Mouse (Mus musculus) kidney, adult 2 months (tissue): ENCODE measurements around the gene Ssbp3. TPM values are rescaled to one million over a fixed set of nuclear protein-coding genes. Genes with fewer than 3 reads are reported as not detected.

Experiments used
- DNase-seq: peaks from one replicate; pipeline ENCODE4 v3.0.0; 2021
- H3K27ac ChIP-seq: fragments of 200-500 bp; 2 replicates; pipeline ENCODE4 v1.5.1; 2012; ENCODE audit warnings: low read depth, low read length, control low read depth, inconsistent platforms; ENCODE audit not compliant: insufficient read depth
- H3K27me3 ChIP-seq: fragments of 200-500 bp; replicated peaks from 2 replicates; pipeline ENCODE4 v1.6.1; 2012; ENCODE audit warnings: mild to moderate bottlenecking, moderate library complexity, low read length, inconsistent platforms; ENCODE audit not compliant: control insufficient read depth, insufficient read depth
- H3K36me3 ChIP-seq: fragments of 200-500 bp; 2 replicates; pipeline ENCODE4 v1.6.1; 2012; ENCODE audit warnings: mild to moderate bottlenecking, moderate library complexity, low read length, inconsistent platforms; ENCODE audit not compliant: control insufficient read depth, insufficient read depth
- H3K4me1 ChIP-seq: fragments of 200-500 bp; 2 replicates; pipeline ENCODE4 v1.6.1; 2011; ENCODE audit warnings: low read length; ENCODE audit not compliant: control insufficient read depth, insufficient read depth
- H3K4me3 ChIP-seq: fragments of 200-500 bp; 2 replicates; pipeline ENCODE4 v1.5.1; 2011; ENCODE audit warnings: mild to moderate bottlenecking, low read depth, low read length, control low read depth; ENCODE audit not compliant: insufficient read depth
- CTCF ChIP-seq: fragments of 200-500 bp; conservative IDR thresholded peaks from 2 replicates; pipeline ENCODE4 v1.5.1; 2011; ENCODE audit warnings: low read depth, mild to moderate bottlenecking, control low read depth, low read length, moderate library complexity, mixed read lengths; ENCODE audit not compliant: insufficient read depth, insufficient read length
- POLR2A ChIP-seq: fragments of 200-500 bp; IDR thresholded peaks from one replicate; pipeline ENCODE4 v1.6.1; 2011; ENCODE audit warnings: low read depth, low read length, control low read depth
- WGBS: fragments of 180-500 bp; shearing (Covaris S2); methylation state at CpG from one replicate; pipeline ENCODE4 v1.1.7; 2018; 5-methylcytosine and 5-hydroxymethylcytosine counted together
- polyA plus RNA-seq: library from polyadenylated mRNA; depleted of rRNA; stranded (reverse); fragments of >200 nt; gene quantifications from 2 replicates; pipeline ENCODE4 v1.2.3, GENCODE M21; 2012

Ssbp3 gene
- polyA plus RNA-seq, 1 experiment, result 48.6 TPM

GRCm38 (mm10) chr4:106912689-106913041 lies 2.2 kb downstream of the Ssbp3 start:
- peaks cover 2% of the 10 kb centered on the region for H3K36me3 ChIP-seq
- H3K4me3 ChIP-seq, result peak overlapping the region; percentile 87
- WGBS, result 45% methylated on average over 6 of the region's 6 CpGs
- H3K27ac ChIP-seq, result no peak overlapping the region
- TF ChIP-seq POLR2A, result no peak
- no peak for TF ChIP-seq CTCF
- H3K27me3 ChIP-seq, result no peaks in the 10 kb centered on the region
- no peak for DNase-seq
- peaks cover 15% of the 10 kb centered on the region for H3K4me1 ChIP-seq

- Histone ChIP-seq H3K36me3 (peaks cover 2% of the 10 kb centered on the region), H3K27me3 (no peaks in the 10 kb centered on the region), H3K4me3 (no peak overlapping the region), H3K27ac (no peak overlapping the region), H3K4me1 (peaks cover 15% of the 10 kb centered on the region)
- TF ChIP-seq POLR2A (no peak), CTCF (no peak)
- DNase-seq, result peak; percentile 21
- WGBS, result 75% methylated on average over 9 of the region's 9 CpGs
Measured at GRCm38 (mm10) chr4:106913411-106914049, 3.0 kb downstream of the Ssbp3 start.

- DNase-seq, result no peak
- 83% methylated on average over 8 of the region's 8 CpGs for WGBS
- peaks cover 2% of the 10 kb centered on the region for H3K36me3 ChIP-seq
- H3K4me3 ChIP-seq, result no peak overlapping the region
- no peak overlapping the region for H3K27ac ChIP-seq
- H3K27me3 ChIP-seq, result no peaks in the 10 kb centered on the region
- TF ChIP-seq CTCF (no peak), POLR2A (no peak)
- 0 out of 2 replicates have a peak, but pooled peaks cover 3% of the 10 kb centered on the region for H3K4me1 ChIP-seq
Measured at GRCm38 (mm10) chr4:106915265-106915664, 4.8 kb downstream of the Ssbp3 start.

- no peaks in the 10 kb centered on the region for H3K4me1 ChIP-seq
- 63% methylated on average over 1 of the region's 1 CpGs for WGBS
- H3K27me3 ChIP-seq, result no peaks in the 10 kb centered on the region
- no peak overlapping the region for H3K27ac ChIP-seq
- peaks cover 2% of the 10 kb centered on the region for H3K36me3 ChIP-seq
- H3K4me3 ChIP-seq, result no peak overlapping the region
- TF ChIP-seq CTCF, result no peak
- no peak for DNase-seq
Measured at GRCm38 (mm10) chr4:106918263-106918662, 7.8 kb downstream of the Ssbp3 start.

- Histone ChIP-seq H3K4me1 (no peaks in the 10 kb centered on the region), H3K4me3 (no peak overlapping the region), H3K27me3 (no peaks in the 10 kb centered on the region), H3K27ac (no peak overlapping the region), H3K36me3 (peaks cover 2% of the 10 kb centered on the region)
- DNase-seq, result no peak
- TF ChIP-seq CTCF (no peak), POLR2A (no peak)
- WGBS, result 91% methylated on average over 4 of the region's 4 CpGs
Measured at GRCm38 (mm10) chr4:106920119-106920518, 9.6 kb downstream of the Ssbp3 start.

GRCm38 (mm10) chr4:106921375-106922336 lies 11.2 kb downstream of the Ssbp3 start:
- Histone ChIP-seq H3K36me3 (peaks cover 2% of the 10 kb centered on the region), H3K27me3 (no peaks in the 10 kb centered on the region), H3K27ac (no peak overlapping the region), H3K4me1 (no peaks in the 10 kb centered on the region), H3K4me3 (no peak overlapping the region)
- peak; percentile 60 for DNase-seq
- WGBS, result 70% methylated on average over 9 of the region's 9 CpGs
- TF ChIP-seq POLR2A, result no peak
- TF ChIP-seq CTCF, result no peak

GRCm38 (mm10) chr4:106922919-106923318 lies 12.4 kb downstream of the Ssbp3 start:
- Histone ChIP-seq H3K4me1 (no peaks in the 10 kb centered on the region), H3K27ac (no peak overlapping the region), H3K36me3 (no peaks in the 10 kb centered on the region), H3K4me3 (no peak overlapping the region), H3K27me3 (no peaks in the 10 kb centered on the region)
- DNase-seq, result no peak
- 92% methylated on average over 3 of the region's 3 CpGs for WGBS
- no peak for TF ChIP-seq POLR2A
- TF ChIP-seq CTCF, result no peak
